Mouse (Mus musculus): ENCODE data around the gene Ptpn14. TPM values are rescaled to one million over a fixed set of nuclear protein-coding genes. Genes with fewer than 3 reads are reported as not detected.

Gene Ptpn14
- polyA plus RNA-seq, 1 experiment from 2014 or later, result 9.6 TPM

GRCm38 (mm10) chr1:189786707-189787485 is 58.8 kb downstream of the Ptpn14 start:
- no peak overlapping the region for H3K9ac ChIP-seq (ENCODE audit: low read length)
- H3K4me1 ChIP-seq (ENCODE audit: control insufficient read depth, insufficient read depth, low read length), result peaks cover 33% of the 10 kb centered on the region
- ATAC-seq (replicated peaks; ENCODE audit: extremely low read depth, insufficient read depth, low FRiP score), result no peak
- no peak overlapping the region for H3K4me2 ChIP-seq (ENCODE audit: low read depth, low read length)
- 71% methylated on average over 26 of the region's 26 CpGs for WGBS
- no peak overlapping the region for H3K4me3 ChIP-seq (ENCODE audit: low read length)
- H3K27ac ChIP-seq (ENCODE audit: low read length), result no peak overlapping the region
- no peaks in the 10 kb centered on the region for H3K9me3 ChIP-seq (replicated peaks; ENCODE audit: control insufficient read depth, low read length)
- H3K36me3 ChIP-seq (ENCODE audit: control insufficient read depth, insufficient read depth), result peaks cover 2% of the 10 kb centered on the region; the same call in 1 of the 2 replicates
- no peaks in the 10 kb centered on the region for H3K27me3 ChIP-seq (ENCODE audit: control insufficient read depth, insufficient read depth, low read length)

DNA sequence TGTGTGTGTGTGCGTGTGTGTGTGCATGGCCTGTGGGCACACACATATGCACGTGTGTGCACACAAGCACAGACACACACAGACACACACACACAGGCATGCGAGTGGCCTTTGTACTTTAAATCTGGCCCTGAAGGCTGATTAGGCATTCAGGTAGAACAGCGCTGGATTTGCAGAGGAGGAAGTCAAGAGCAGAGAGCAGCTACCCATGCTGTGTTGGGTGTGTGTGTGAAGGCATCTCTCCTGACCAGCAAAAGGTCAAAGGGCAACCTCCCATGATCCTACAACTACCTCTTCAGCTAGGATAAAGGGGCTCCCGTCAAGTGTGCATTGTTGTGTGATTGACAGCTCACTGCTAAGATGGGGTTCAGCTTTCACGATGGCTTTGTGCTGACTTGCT is 61.5 kb downstream of the Ptpn14 start:
- no peak overlapping the region for H3K4me3 ChIP-seq (ENCODE audit: low read length)
- H3K4me2 ChIP-seq (ENCODE audit: low read depth, low read length), result no peak overlapping the region
- 73% methylated on average over 6 of the region's 6 CpGs for WGBS
- ATAC-seq (replicated peaks; ENCODE audit: extremely low read depth, insufficient read depth, low FRiP score), result no peak
- no peaks in the 10 kb centered on the region for H3K9me3 ChIP-seq (replicated peaks; ENCODE audit: control insufficient read depth, low read length)
- peaks cover 2% of the 10 kb centered on the region; the same call in 1 of the 2 replicates for H3K36me3 ChIP-seq (ENCODE audit: control insufficient read depth, insufficient read depth)
- H3K27me3 ChIP-seq (ENCODE audit: control insufficient read depth, insufficient read depth, low read length), result no peaks in the 10 kb centered on the region
- H3K27ac ChIP-seq (ENCODE audit: low read length), result no peak overlapping the region
- peaks cover 19% of the 10 kb centered on the region for H3K4me1 ChIP-seq (ENCODE audit: control insufficient read depth, insufficient read depth, low read length)
- no peak overlapping the region for H3K9ac ChIP-seq (ENCODE audit: low read length)

DNA sequence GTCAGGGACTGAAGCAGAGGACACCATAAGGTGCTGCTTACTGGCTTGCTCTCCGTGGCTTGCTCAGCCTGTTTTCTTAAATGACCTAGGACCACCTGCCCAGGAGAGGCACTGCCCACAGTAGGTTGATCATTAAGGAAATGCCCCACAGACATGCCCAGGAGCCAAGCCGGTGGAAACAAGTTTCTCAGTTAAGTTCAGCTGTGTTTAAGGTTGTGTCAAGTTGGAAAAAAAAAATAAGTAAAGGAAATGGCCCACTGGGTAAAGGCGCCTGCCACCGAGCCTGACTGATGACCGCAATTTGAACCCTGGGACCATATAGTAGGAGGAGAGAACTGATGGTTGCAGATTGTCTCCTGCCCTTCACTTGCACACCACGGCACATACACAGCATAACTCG is 62.6 kb downstream of the Ptpn14 start:
- H3K4me3 ChIP-seq (ENCODE audit: low read length), result no peak overlapping the region
- no peak overlapping the region for H3K9ac ChIP-seq (ENCODE audit: low read length)
- peaks cover 2% of the 10 kb centered on the region; the same call in 1 of the 2 replicates for H3K36me3 ChIP-seq (ENCODE audit: control insufficient read depth, insufficient read depth)
- H3K4me1 ChIP-seq (ENCODE audit: control insufficient read depth, insufficient read depth, low read length), result peaks cover 20% of the 10 kb centered on the region
- no peak for ATAC-seq (replicated peaks; ENCODE audit: extremely low read depth, insufficient read depth, low FRiP score)
- H3K9me3 ChIP-seq (replicated peaks; ENCODE audit: control insufficient read depth, low read length), result no peaks in the 10 kb centered on the region
- H3K27me3 ChIP-seq (ENCODE audit: control insufficient read depth, insufficient read depth, low read length), result no peaks in the 10 kb centered on the region
- H3K4me2 ChIP-seq (ENCODE audit: low read depth, low read length), result no peak overlapping the region
- no peak overlapping the region for H3K27ac ChIP-seq (ENCODE audit: low read length)
- 67% methylated on average over 7 of the region's 7 CpGs for whole genome bisulfite sequencing

- Histone ChIP-seq H3K27me3 (ENCODE audit: control insufficient read depth, insufficient read depth, low read length) (no peaks in the 10 kb centered on the region), H3K4me2 (ENCODE audit: low read depth, low read length) (no peak overlapping the region), H3K9ac (ENCODE audit: low read length) (no peak overlapping the region), H3K9me3 (replicated peaks; ENCODE audit: control insufficient read depth, low read length) (no peaks in the 10 kb centered on the region), H3K4me3 (ENCODE audit: low read length) (no peak overlapping the region), H3K4me1 (ENCODE audit: control insufficient read depth, insufficient read depth, low read length) (peaks cover 23% of the 10 kb centered on the region), H3K27ac (ENCODE audit: low read length) (no peak overlapping the region), H3K36me3 (ENCODE audit: control insufficient read depth, insufficient read depth) (peaks cover 2% of the 10 kb centered on the region; the same call in 1 of the 2 replicates)
- 87% methylated on average over 10 of the region's 10 CpGs for WGBS
- ATAC-seq (replicated peaks; ENCODE audit: extremely low read depth, insufficient read depth, low FRiP score), result no peak
Measured at GRCm38 (mm10) chr1:189791534-189792217, 63.6 kb downstream of the Ptpn14 start.

DNA sequence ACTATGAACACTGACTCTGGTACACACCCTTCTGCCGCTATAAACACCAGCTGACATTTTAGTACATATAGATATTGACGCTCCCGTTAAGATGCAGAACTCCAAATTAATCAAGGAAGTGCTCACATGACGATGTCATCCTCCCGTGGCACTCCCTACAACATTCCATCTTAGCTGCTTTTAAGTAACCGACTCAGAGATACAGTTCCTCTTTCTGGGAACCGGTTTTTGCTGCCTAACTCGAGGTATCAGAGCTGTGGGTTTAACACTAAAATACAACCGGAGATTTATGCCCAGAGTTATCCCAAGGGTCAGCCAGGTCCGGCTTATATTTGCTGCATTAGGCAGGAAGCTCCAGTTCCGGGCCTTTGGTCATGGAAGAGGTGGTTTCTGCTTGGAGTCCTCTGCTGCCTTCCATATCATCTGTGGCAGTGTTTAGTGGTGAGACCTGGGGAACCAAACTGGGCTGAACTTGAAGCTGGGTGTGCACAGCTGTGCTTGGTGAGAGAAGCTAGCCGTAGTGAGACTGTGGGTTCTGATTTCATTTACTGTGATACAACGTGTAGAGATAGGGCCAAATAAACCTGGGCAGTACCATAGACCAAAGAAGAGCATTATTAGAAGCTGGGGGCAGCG is 64.6 kb downstream of the Ptpn14 start:
- Histone ChIP-seq H3K27ac (ENCODE audit: low read length) (peak overlapping the region; percentile 22; the same call in 1 of the 2 replicates), H3K36me3 (ENCODE audit: control insufficient read depth, insufficient read depth) (peaks cover 2% of the 10 kb centered on the region; the same call in 1 of the 2 replicates), H3K4me2 (ENCODE audit: low read depth, low read length) (no peak overlapping the region), H3K9me3 (replicated peaks; ENCODE audit: control insufficient read depth, low read length) (no peaks in the 10 kb centered on the region), H3K4me3 (ENCODE audit: low read length) (no peak overlapping the region), H3K27me3 (ENCODE audit: control insufficient read depth, insufficient read depth, low read length) (no peaks in the 10 kb centered on the region), H3K4me1 (ENCODE audit: control insufficient read depth, insufficient read depth, low read length) (peaks cover 19% of the 10 kb centered on the region), H3K9ac (ENCODE audit: low read length) (no peak overlapping the region)
- 59% methylated on average over 14 of the region's 14 CpGs for WGBS
- ATAC-seq (replicated peaks; ENCODE audit: extremely low read depth, insufficient read depth, low FRiP score), result no peak

DNA sequence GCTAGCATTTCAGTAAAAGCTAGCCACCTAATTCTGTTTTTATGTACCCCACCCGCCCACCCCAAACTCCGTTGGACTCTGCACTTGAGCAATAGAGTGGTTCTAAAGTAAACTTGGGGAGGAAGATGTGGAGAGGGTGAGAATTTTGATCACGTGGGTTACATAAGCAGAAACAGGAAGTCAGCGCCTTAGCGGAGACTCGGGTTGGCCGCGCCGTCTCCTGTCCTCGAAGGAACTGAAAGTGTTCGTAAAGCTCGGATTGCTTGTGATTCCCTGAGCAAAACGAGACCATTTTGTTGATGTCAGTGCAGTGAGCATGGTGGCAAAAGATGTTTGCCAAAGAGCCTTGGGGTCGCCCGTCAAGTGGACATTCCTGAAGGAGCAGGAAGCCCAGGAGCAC is 70.9 kb downstream of the Ptpn14 start:
- Histone ChIP-seq H3K9me3 (replicated peaks; ENCODE audit: control insufficient read depth, low read length) (peaks cover 4% of the 10 kb centered on the region; the same call in 1 of the 2 replicates), H3K4me1 (ENCODE audit: control insufficient read depth, insufficient read depth, low read length) (peaks cover 16% of the 10 kb centered on the region; the same call in 1 of the 2 replicates), H3K9ac (ENCODE audit: low read length) (no peak overlapping the region), H3K27me3 (ENCODE audit: control insufficient read depth, insufficient read depth, low read length) (no peaks in the 10 kb centered on the region), H3K36me3 (ENCODE audit: control insufficient read depth, insufficient read depth) (peaks cover 6% of the 10 kb centered on the region; the same call in 1 of the 2 replicates), H3K27ac (ENCODE audit: low read length) (peak overlapping the region; percentile 17; the same call in 1 of the 2 replicates), H3K4me2 (ENCODE audit: low read depth, low read length) (peak overlapping the region; percentile 7; the same call in 1 of the 2 replicates), H3K4me3 (ENCODE audit: low read length) (no peak overlapping the region)
- WGBS, result 64% methylated on average over 15 of the region's 15 CpGs
- no peak for ATAC-seq (replicated peaks; ENCODE audit: extremely low read depth, insufficient read depth, low FRiP score)

DNA sequence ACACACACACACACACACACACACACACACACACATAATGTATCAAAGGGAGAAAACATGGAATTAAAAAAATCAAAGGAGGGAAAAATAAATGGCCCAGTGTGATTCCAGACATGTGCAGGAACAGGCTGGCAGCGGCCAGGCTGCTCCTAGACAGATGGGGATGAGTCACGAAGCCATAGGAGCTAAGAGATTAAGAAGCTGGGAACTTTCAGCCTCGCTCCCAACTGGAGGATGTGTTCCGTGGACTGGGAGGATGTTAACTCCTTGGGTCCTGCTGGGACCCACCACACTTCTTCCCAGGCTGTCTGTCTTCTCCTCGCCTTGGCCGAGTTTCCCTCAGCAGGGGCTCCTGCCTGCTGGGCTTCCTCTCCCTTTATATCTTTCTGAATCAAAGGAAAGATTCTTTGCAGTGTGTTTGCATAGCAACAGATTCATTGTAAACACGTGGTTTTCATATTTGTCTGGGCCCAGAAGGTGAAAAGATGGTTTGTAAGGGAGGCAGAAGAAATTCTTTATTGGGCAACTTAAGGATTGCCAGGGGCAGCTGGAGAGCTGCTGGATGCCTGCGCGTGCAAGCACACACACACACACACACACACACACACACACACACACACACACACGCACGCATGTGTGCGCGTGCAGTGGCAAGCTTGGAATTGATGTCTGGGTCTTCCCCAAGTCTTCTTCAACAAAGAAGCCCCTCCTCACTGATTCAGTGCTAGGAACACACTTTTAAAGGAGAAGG is 72.3 kb downstream of the Ptpn14 start:
- H3K36me3 ChIP-seq (ENCODE audit: control insufficient read depth, insufficient read depth), result peaks cover 6% of the 10 kb centered on the region; the same call in 1 of the 2 replicates
- H3K4me1 ChIP-seq (ENCODE audit: control insufficient read depth, insufficient read depth, low read length), result peaks cover 8% of the 10 kb centered on the region; the same call in 1 of the 2 replicates
- H3K27ac ChIP-seq (ENCODE audit: low read length), result no peak overlapping the region
- no peak overlapping the region for H3K4me3 ChIP-seq (ENCODE audit: low read length)
- peak; percentile 33; the same call in 1 of the 2 replicates for ATAC-seq (replicated peaks; ENCODE audit: extremely low read depth, insufficient read depth, low FRiP score)
- H3K9ac ChIP-seq (ENCODE audit: low read length), result no peak overlapping the region
- H3K27me3 ChIP-seq (ENCODE audit: control insufficient read depth, insufficient read depth, low read length), result no peaks in the 10 kb centered on the region
- peaks cover 4% of the 10 kb centered on the region; the same call in 1 of the 2 replicates for H3K9me3 ChIP-seq (replicated peaks; ENCODE audit: control insufficient read depth, low read length)
- 67% methylated on average over 13 of the region's 13 CpGs for WGBS
- H3K4me2 ChIP-seq (ENCODE audit: low read depth, low read length), result no peak overlapping the region

DNA sequence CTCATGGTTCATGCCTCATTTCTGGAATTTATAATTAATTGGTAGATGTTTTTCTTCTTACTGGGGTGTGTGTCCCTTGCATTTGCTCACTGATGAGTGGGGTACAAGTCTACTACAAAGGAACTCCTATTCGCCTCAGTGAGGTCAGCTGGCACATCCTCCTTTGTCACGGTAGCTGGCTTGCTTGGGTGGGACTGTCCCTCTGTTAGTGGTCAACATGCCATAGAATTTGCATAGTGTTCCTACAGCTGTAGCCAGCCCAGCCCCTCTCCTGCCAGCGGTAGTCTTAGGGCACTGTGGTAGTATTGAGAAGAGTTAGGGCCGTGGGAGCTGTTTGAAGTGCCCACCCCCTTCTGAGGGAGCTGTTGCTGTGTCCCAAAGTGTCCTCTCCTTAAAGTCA is 73.2 kb downstream of the Ptpn14 start:
- H3K4me3 ChIP-seq (ENCODE audit: low read length), result no peak overlapping the region
- ATAC-seq (replicated peaks; ENCODE audit: extremely low read depth, insufficient read depth, low FRiP score), result no peak
- WGBS, result 85% methylated on average over 4 of the region's 4 CpGs
- H3K27ac ChIP-seq (ENCODE audit: low read length), result no peak overlapping the region
- H3K4me1 ChIP-seq (ENCODE audit: control insufficient read depth, insufficient read depth, low read length), result peaks cover 3% of the 10 kb centered on the region
- H3K9me3 ChIP-seq (replicated peaks; ENCODE audit: control insufficient read depth, low read length), result peaks cover 4% of the 10 kb centered on the region; the same call in 1 of the 2 replicates
- no peak overlapping the region for H3K9ac ChIP-seq (ENCODE audit: low read length)
- peaks cover 6% of the 10 kb centered on the region; the same call in 1 of the 2 replicates for H3K36me3 ChIP-seq (ENCODE audit: control insufficient read depth, insufficient read depth)
- no peak overlapping the region for H3K4me2 ChIP-seq (ENCODE audit: low read depth, low read length)
- no peaks in the 10 kb centered on the region for H3K27me3 ChIP-seq (ENCODE audit: control insufficient read depth, insufficient read depth, low read length)
